Mouse (Mus musculus): Measurements from ENCODE around the gene Eif3d.

DNA sequence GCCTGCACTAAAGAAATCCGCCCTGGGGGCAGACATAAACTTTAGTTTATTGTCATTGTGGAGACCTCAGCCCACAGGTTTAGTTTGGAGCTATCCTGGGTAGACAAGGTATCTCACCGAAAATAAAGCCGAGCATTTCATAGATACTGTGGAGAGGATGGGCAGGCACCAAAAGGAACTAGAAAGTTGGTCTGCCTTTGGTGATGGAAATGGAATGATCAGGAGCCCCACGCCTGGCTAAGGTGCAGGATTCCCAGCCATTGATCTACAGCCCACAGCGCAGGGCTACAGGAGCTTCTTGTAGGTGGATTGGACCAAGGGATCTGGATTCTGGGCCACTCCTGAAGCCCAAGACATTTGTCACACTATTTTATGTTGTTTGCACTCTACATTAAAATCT lies 13.0 kb downstream of the Eif3d start:
- TF ChIP-seq CTCF (IDR thresholded peaks at IDR 0.05; ENCODE audit: low read depth, low read length) (no peak), POLR2A (IDR thresholded peaks at IDR 0.05; ENCODE audit: insufficient read depth, low read length) (no peak), EP300 (IDR thresholded peaks at IDR 0.05; ENCODE audit: insufficient read depth, low read depth, low read length) (no peak)

Measured in ES-Bruce4 (cell line).